Mouse (Mus musculus) liver, adult (tissue): ENCODE measurements around the gene B4galnt2.
A peak's percentile ranks its signal among the peaks of the same experiment; 100 is the strongest.

ENCODE experiments used
- GATA4 ChIP-seq: IDR thresholded peaks from 2 replicates; pipeline ENCODE4 v1.6.1; 2014; ENCODE audit warnings: mild to moderate bottlenecking, low read length; ENCODE audit not compliant: insufficient replicate concordance

B4galnt2 gene

DNA sequence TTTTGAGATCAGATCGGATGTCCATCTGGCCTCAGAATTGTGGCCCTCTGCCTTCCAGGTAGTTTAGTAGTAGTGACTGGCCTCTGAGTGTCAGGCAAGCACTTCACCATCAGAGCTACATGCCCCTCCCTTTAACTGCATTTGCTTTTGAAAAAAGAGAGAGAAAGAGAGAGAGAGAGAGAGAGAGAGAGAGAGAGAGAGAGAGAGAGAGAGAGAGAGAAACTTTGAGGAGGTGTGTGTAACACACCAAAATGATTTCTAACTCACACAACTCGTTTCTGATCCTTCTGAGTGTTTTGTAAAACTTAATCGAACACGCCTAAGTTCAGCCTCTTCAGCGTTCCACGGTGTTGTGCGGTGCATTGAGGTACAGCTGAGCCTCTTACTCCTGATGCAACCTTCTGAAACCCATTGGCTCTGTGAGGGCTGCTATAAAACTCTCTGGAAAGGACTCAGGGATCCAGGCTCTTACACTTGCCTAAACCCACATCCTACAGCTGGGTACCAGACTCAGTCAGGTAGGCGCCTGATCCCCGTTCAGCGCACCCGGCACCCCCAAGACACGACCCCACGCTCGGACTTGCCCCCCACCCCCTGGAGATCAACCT lies 628 bp downstream of the B4galnt2 start:
- no peak for TF ChIP-seq GATA4

- TF ChIP-seq GATA4: no peak
Observed at GRCm38 (mm10) chr11:95911579-95911978, 3.1 kb downstream of the B4galnt2 start.

- no peak for TF ChIP-seq GATA4
Observed at GRCm38 (mm10) chr11:95907805-95908524, 6.7 kb downstream of the B4galnt2 start.

GRCm38 (mm10) chr11:95904290-95904689 lies 10.4 kb downstream of the B4galnt2 start:
- no peak for TF ChIP-seq GATA4

- TF ChIP-seq GATA4: no peak
Observed at GRCm38 (mm10) chr11:95896446-95897179, 18.1 kb downstream of the B4galnt2 start.

DNA sequence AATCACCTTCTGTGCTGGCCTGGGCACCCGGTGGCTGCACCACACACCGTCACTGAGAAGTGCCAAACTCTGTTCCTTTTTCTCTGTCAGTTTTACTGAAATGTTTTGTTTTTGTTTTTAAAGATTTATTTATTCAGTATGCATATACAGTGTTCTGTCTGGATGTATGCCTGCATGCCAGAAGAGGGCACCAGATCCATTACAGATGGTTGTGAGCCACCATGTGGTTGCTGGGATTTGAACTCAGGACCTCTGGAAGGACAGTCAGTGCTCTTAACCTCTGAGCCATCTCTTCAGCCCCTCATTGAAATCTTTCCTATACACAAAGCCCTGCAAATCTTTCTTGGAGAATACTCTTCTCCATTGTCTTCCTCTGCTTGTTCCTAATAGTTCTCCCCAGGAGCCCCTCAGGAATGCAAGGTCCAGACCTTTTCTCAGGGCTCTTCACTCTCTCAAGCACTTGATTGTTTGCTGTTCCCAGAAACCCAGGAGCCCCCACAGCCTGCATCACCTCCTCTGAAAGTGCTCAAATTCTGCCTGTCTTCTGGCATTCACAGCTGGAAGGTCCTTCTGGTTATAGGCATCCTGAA lies 24.1 kb downstream of the B4galnt2 start:
- no peak for TF ChIP-seq GATA4

- TF ChIP-seq GATA4: no peak
Observed at GRCm38 (mm10) chr11:95876296-95876695, 38.4 kb downstream of the B4galnt2 start.

GRCm38 (mm10) chr11:95875804-95876203 lies 38.9 kb downstream of the B4galnt2 start:
- no peak for TF ChIP-seq GATA4

DNA sequence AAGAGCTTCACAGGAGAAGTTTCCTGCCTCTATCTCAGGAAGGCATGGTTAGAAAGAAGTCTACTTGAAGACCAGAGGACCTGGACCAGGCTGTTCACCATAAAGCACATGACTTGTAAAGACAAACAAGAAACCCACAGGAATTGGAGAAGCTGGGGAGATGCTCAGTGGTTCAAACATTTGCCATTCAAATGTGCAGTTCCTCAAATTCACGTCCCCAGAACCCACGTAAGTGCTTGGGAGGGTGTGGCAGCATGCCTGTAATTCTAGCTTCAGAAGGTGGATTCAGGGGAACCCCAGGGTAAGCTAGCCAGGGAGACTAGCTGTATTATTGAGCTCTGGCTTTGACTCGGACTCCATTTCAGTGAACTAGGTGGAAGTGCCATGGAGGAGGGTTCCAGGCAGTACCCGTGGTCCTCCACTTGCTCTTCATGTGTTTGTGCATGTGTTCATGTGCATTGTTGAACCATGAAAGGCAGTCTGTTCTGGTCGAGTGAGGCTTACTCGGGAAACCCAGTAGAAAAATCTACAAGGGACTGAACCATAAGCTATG lies 44.7 kb downstream of the B4galnt2 start:
- TF ChIP-seq GATA4: no peak

DNA sequence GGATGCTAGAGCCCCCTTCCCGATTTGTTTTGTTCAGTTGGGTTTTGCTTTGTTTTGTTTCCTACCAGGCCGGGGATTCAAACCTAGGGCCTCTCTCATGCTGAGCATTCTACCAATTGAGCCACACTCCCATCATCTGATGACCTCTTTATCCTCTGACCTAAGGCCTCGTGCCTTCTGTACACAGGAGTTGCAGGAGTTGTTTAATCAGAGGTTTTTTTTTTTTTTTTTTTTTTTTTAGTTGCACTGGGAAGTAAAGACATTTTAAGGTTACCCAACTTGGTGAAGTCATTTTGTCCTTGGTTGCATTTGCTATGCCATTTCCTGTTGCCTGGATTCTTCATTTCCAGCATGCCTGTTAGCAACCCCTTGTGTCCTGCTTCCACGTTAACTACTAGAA lies 45.2 kb downstream of the B4galnt2 start:
- TF ChIP-seq GATA4: no peak

GRCm38 (mm10) chr11:95861397-95861796 lies 53.3 kb downstream of the B4galnt2 start:
- no peak for TF ChIP-seq GATA4

- TF ChIP-seq GATA4: no peak
Observed at GRCm38 (mm10) chr11:95860071-95860490, 54.6 kb downstream of the B4galnt2 start.

- peak; percentile 25; the same call in 1 of the 2 replicates for TF ChIP-seq GATA4
Observed at GRCm38 (mm10) chr11:95859468-95859855, 55.2 kb downstream of the B4galnt2 start.

- no peak for TF ChIP-seq GATA4
Observed at GRCm38 (mm10) chr11:95858528-95859467, 55.9 kb downstream of the B4galnt2 start.
